Mouse (Mus musculus): ENCODE results near the gene Nmt1. TPM values are rescaled to one million over a fixed set of nuclear protein-coding genes. Genes with fewer than 3 reads are reported as not detected.

Gene Nmt1
- polyA plus RNA-seq, 1 experiment from 2014 or later: 50.8 TPM

DNA sequence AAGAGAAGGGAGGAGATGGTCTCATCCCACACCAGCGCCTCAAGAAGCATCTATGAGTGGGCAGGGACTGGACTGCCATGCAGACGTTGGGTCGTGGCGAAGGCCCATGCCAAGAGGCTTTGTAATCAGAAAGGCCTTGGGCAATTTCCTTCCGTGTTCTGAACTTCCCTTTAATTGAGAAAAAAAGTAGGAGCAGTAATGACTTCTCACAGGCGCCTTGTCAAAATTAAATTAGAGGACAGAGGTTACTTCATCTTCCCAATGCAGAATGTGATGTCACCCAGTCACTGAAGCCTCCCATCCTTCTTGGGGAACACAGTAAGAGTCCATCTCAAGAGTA is 21.0 kb upstream of the Nmt1 start:
- Histone ChIP-seq H3K4me3 (no peak overlapping the region), H3K9me3 (no peaks in the 10 kb centered on the region), H3K27ac (no peak overlapping the region), H3K4me2 (replicated peaks) (no peak overlapping the region), H3K36me3 (peaks cover 32% of the 10 kb centered on the region), H3K4me1 (0 out of 2 replicates have a peak, but pooled peaks cover 3% of the 10 kb centered on the region), H3K9ac (no peak overlapping the region), H3K27me3 (no peaks in the 10 kb centered on the region)
- ATAC-seq (ENCODE audit: insufficient number of reproducible peaks, insufficient read depth, low FRiP score, low TSS enrichment): no peak
- WGBS: 75% methylated on average over 6 of the region's 6 CpGs

DNA sequence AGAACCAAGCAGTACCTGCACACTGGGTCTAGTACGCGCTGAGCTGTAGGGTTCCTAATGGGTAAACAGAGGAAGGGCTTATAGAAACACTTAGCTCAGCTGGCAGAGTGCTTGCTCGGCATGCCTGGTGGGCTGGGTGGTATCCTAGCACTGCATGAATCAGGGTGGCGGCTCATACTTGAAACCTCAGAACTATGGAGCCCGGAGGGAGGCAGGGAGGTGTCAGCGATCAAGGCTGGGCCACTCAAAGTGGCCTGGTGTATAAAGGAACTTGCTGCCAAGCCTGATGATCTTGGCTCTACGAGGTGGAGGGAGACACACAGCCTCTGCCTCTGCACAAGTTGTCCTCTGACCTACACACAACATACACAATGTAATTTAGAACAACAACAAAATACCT is 19.4 kb upstream of the Nmt1 start:
- no peak for ATAC-seq (ENCODE audit: insufficient number of reproducible peaks, insufficient read depth, low FRiP score, low TSS enrichment)
- Histone ChIP-seq H3K27ac (no peak overlapping the region), H3K9me3 (no peaks in the 10 kb centered on the region), H3K4me3 (no peak overlapping the region), H3K36me3 (peaks cover 45% of the 10 kb centered on the region), H3K9ac (no peak overlapping the region), H3K4me2 (replicated peaks) (no peak overlapping the region), H3K27me3 (no peaks in the 10 kb centered on the region), H3K4me1 (0 out of 2 replicates have a peak, but pooled peaks cover 3% of the 10 kb centered on the region)
- WGBS: 89% methylated on average over 7 of the region's 7 CpGs

DNA sequence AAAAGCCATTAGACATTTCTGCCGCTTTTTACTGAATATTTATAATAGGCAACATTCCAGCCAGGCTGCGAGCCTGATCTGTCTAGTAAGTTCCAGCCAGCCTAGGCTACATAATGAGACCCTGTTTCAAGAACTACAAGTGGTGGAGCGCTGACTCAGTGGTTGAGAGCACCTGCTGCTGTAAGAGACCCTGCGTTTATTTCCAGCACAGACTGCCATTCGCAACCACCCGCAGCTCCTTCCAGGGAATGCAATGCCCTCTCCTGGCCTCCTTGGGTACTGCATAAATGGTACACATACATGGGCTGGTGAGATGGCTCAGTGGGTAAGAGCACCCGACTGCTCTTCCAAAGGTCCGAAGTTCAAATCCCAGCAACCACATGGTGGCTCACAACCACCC is 18.8 kb upstream of the Nmt1 start:
- Histone ChIP-seq H3K36me3 (peaks cover 47% of the 10 kb centered on the region), H3K4me2 (replicated peaks) (no peak overlapping the region), H3K9ac (no peak overlapping the region), H3K27ac (no peak overlapping the region), H3K4me1 (0 out of 2 replicates have a peak, but pooled peaks cover 3% of the 10 kb centered on the region), H3K4me3 (no peak overlapping the region), H3K27me3 (no peaks in the 10 kb centered on the region), H3K9me3 (no peaks in the 10 kb centered on the region)
- WGBS: 94% methylated on average over 8 of the region's 8 CpGs
- no peak for ATAC-seq (ENCODE audit: insufficient number of reproducible peaks, insufficient read depth, low FRiP score, low TSS enrichment)

DNA sequence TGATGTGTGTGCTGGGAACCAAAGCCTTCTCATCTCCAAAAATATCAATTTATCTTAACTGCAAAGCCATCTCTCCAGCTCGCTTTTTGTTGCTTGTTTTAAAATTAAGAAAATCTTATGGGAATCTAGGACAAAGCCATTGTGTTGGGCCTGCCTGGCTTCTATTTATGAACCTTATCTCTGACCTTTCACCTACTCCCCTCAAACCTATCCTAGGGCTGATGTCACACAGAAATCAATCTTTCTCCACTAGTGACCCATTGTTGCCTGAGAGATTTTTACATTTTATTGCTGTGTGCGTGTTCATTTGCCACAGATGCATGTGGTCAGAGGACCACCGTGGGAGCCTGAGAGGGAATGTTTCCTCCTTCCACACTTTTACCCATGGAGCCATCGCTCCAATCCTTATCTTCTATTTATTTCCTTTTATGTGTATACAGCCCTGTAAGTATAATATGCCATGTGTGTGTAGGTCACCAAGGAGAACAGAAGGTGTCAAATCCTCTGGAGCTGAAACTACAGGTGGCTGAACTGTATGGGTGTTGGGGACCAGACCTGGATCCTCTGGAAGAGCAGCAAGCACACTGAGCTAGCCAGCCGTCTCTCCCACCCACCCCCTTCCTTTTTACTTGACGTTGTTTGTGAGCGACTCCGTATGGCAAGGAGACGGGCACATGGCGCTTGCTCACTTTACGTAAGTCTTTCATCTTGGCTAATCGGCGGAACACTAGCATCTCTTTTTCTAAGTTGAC is 17.4 kb upstream of the Nmt1 start:
- Histone ChIP-seq H3K4me2 (replicated peaks) (no peak overlapping the region), H3K27me3 (no peaks in the 10 kb centered on the region), H3K27ac (no peak overlapping the region), H3K36me3 (peaks cover 40% of the 10 kb centered on the region), H3K9ac (no peak overlapping the region), H3K4me1 (peaks cover 6% of the 10 kb centered on the region), H3K9me3 (no peaks in the 10 kb centered on the region), H3K4me3 (no peak overlapping the region)
- WGBS: 88% methylated on average over 13 of the region's 13 CpGs
- no peak for ATAC-seq (ENCODE audit: insufficient number of reproducible peaks, insufficient read depth, low FRiP score, low TSS enrichment)

- Histone ChIP-seq H3K27ac (no peak overlapping the region), H3K4me3 (no peak overlapping the region), H3K9me3 (no peaks in the 10 kb centered on the region), H3K36me3 (peaks cover 39% of the 10 kb centered on the region), H3K9ac (no peak overlapping the region), H3K4me2 (replicated peaks) (no peak overlapping the region), H3K27me3 (no peaks in the 10 kb centered on the region), H3K4me1 (peaks cover 11% of the 10 kb centered on the region)
- ATAC-seq (ENCODE audit: insufficient number of reproducible peaks, insufficient read depth, low FRiP score, low TSS enrichment): no peak
- 92% methylated on average over 2 of the region's 2 CpGs for WGBS
Observed at GRCm38 (mm10) chr11:103011206-103011497, 16.8 kb upstream of the Nmt1 start.

DNA sequence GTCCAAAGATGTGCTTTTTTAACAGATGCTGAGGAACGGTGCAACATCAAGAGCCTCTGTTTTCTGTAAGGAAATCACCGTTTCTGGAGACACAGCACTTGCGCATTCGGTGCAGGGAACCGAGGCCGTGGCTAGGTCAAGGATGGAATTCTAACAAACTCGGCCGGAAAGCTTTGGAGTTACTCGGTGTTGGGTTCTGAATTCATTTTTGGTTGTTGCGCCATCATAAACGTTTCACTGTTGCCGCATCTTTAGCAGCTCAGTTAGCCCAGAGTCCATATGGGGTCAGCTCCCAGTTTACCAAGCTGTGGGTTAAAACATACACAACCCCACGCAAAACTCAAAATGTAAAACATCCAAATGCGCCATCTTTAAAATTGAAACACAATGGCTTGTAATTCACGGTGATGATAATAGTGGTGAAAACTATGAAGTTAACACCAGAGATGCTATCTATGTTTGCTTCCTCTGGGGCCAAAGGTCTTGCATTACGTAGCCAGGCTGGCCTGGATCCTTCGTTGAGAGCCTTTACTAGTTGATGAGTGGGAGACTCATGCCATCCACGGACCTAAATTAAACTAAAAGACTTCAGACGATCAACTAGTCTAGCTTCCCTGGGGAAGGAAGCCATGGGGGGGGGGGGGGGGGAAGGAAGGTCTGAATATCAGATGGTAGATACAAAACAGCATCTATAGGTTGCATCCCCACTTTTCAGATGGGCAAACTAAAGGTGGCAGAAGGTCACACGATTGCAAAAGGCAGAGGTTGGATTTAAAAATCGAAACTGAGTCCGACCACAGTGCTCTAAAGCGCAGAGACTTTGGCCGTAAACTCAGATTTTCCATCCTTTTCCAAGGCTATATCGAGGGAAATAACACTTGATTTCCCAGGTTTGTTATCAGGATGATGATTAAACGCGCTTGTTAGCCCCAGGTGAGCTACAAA is 11.8 kb upstream of the Nmt1 start:
- Histone ChIP-seq H3K27me3 (no peaks in the 10 kb centered on the region), H3K4me1 (peaks cover 8% of the 10 kb centered on the region), H3K27ac (peak overlapping the region; percentile 92), H3K36me3 (peaks cover 16% of the 10 kb centered on the region), H3K4me3 (peak overlapping the region; percentile 63), H3K9ac (peak overlapping the region; percentile 74), H3K4me2 (replicated peaks) (peak overlapping the region; percentile 56), H3K9me3 (no peaks in the 10 kb centered on the region)
- 45% methylated on average over 27 of the region's 27 CpGs for WGBS
- no peak for ATAC-seq (ENCODE audit: insufficient number of reproducible peaks, insufficient read depth, low FRiP score, low TSS enrichment)

DNA sequence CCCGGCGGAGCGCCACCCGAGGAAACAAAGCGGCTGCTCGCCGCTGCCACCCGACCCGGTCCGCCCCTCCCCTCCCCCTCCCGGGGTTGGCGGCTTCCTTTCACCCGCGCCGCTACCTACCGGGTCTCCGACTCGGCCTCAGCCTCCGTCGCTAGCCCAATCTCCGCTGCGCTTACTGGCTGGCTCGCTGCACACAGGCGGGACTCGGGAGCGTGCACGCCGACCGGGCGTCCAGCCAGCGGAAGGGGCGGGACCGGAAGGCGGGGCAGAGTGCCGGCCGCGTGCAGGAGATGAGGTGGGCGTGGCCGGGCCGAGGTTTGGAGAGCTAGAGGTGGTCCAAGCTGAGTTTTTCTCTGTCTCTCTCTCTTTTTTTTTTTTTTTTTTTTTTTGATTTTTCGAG is 11.1 kb upstream of the Nmt1 start:
- peaks cover 15% of the 10 kb centered on the region for H3K36me3 ChIP-seq
- H3K9ac ChIP-seq: peak overlapping the region; percentile 74
- WGBS: under 1% methylated on average over 40 of the region's 41 CpGs
- no peaks in the 10 kb centered on the region for H3K27me3 ChIP-seq
- peak overlapping the region; percentile 92 for H3K27ac ChIP-seq
- peaks cover 8% of the 10 kb centered on the region for H3K4me1 ChIP-seq
- peak overlapping the region; percentile 63 for H3K4me3 ChIP-seq
- H3K9me3 ChIP-seq: no peaks in the 10 kb centered on the region
- peak overlapping the region; percentile 56 for H3K4me2 ChIP-seq (replicated peaks)
- peak; percentile 97 for ATAC-seq (ENCODE audit: insufficient number of reproducible peaks, insufficient read depth, low FRiP score, low TSS enrichment)

DNA sequence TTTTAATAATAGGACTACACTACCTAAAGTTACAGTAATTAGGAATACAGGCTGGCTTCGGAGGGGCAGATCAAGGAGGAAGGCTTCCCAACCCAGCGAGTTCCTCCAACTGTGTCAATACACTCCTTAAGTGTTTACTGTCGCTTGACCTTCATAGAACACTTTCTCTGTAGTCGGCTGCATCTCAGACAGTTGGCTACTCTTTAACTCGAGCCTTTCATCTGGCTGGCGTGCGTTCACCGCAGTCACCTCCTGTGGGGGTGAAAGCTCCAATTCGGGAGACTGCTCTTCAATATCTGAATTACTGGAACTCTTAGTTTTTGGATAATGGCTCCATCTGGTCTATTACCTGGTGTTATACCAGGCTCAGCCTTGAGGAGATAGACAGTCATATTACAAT is 10.3 kb upstream of the Nmt1 start:
- WGBS: 78% methylated on average over 9 of the region's 9 CpGs
- no peak overlapping the region for H3K4me3 ChIP-seq

GRCm38 (mm10) chr11:103018860-103019259 is 9.1 kb upstream of the Nmt1 start:
- H3K4me2 ChIP-seq (replicated peaks): no peak overlapping the region
- WGBS: 59% methylated on average over 6 of the region's 6 CpGs
- H3K9ac ChIP-seq: no peak overlapping the region
- no peak overlapping the region for H3K27ac ChIP-seq
- H3K36me3 ChIP-seq: no peaks in the 10 kb centered on the region; the same call in 1 of the 2 replicates
- H3K9me3 ChIP-seq: no peaks in the 10 kb centered on the region
- H3K4me1 ChIP-seq: peaks cover 8% of the 10 kb centered on the region
- H3K27me3 ChIP-seq: no peaks in the 10 kb centered on the region
- H3K4me3 ChIP-seq: no peak overlapping the region
- no peak for ATAC-seq (ENCODE audit: insufficient number of reproducible peaks, insufficient read depth, low FRiP score, low TSS enrichment)

More for the DNA sequence above, 10.3 kb upstream of the Nmt1 start:
- Histone ChIP-seq H3K9ac (no peak overlapping the region), H3K36me3 (peaks cover 11% of the 10 kb centered on the region), H3K9me3 (no peaks in the 10 kb centered on the region), H3K4me2 (replicated peaks) (no peak overlapping the region), H3K4me1 (peaks cover 8% of the 10 kb centered on the region), H3K27me3 (no peaks in the 10 kb centered on the region), H3K27ac (no peak overlapping the region)
- ATAC-seq (ENCODE audit: insufficient number of reproducible peaks, insufficient read depth, low FRiP score, low TSS enrichment): no peak

DNA sequence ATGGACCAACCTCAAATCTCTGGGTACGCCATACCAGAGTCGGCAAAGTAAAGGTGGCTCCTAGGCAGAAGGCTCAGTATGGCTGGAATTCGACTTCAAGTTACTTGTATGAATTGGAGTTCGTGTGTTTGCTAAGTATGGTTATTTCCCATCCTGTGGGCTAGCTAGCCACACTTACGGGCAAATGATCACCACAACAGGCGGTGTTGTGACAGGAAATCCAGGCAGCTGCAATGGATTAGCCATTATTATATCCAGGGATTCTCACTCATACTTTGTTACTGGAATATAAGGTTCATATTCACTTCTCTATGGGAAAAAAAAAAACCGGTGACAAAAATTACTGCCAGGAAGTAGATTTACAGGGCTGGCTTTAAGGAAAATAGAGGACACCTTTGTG is 8.7 kb upstream of the Nmt1 start:
- Histone ChIP-seq H3K9me3 (no peaks in the 10 kb centered on the region), H3K4me3 (no peak overlapping the region), H3K4me2 (replicated peaks) (no peak overlapping the region), H3K36me3 (no peaks in the 10 kb centered on the region; the same call in 1 of the 2 replicates), H3K27ac (no peak overlapping the region), H3K9ac (no peak overlapping the region), H3K27me3 (no peaks in the 10 kb centered on the region), H3K4me1 (peaks cover 8% of the 10 kb centered on the region)
- no peak for ATAC-seq (ENCODE audit: insufficient number of reproducible peaks, insufficient read depth, low FRiP score, low TSS enrichment)
- WGBS: 73% methylated on average over 7 of the region's 7 CpGs

DNA sequence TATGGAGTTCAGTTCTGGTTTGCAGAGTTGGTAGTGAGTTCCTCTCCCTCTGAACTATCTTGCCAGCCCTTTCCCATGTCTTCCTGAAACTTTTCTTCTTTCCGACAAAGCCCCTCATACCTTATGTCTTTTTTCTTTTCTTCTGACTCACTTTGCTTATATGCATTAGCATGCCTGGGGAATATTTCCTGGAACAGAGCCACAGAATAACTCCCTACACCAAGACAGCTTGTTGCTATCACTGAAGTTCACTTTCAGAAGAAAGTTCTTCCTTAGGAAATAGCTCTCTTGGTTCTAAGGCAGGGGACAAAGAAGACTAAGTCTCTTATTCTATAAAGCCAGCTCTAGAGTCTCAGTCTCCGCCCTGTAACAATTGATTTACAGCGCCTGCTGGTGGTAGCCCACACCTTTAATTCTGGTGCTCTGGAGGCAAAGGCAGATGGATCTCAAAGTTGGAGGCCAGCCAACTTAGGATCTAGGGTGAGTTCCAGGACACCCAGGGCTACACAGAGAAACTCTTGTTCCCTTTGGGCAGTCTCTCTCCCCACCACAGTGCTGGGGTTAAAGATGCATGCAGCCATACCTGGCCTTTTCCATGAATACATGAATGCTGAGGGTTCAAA is 7.2 kb upstream of the Nmt1 start:
- 75% methylated on average over 3 of the region's 3 CpGs for WGBS
- H3K27ac ChIP-seq: no peak overlapping the region
- no peaks in the 10 kb centered on the region for H3K27me3 ChIP-seq
- peaks cover 4% of the 10 kb centered on the region; the same call in 1 of the 2 replicates for H3K36me3 ChIP-seq
- H3K9ac ChIP-seq: no peak overlapping the region
- H3K4me2 ChIP-seq (replicated peaks): no peak overlapping the region
- H3K4me1 ChIP-seq: peaks cover 2% of the 10 kb centered on the region
- H3K9me3 ChIP-seq: no peaks in the 10 kb centered on the region
- ATAC-seq (ENCODE audit: insufficient number of reproducible peaks, insufficient read depth, low FRiP score, low TSS enrichment): no peak
- H3K4me3 ChIP-seq: no peak overlapping the region
